Comparison of ENCODE assay signal across 12 mouse cellular contexts in the genomic region with DNA sequence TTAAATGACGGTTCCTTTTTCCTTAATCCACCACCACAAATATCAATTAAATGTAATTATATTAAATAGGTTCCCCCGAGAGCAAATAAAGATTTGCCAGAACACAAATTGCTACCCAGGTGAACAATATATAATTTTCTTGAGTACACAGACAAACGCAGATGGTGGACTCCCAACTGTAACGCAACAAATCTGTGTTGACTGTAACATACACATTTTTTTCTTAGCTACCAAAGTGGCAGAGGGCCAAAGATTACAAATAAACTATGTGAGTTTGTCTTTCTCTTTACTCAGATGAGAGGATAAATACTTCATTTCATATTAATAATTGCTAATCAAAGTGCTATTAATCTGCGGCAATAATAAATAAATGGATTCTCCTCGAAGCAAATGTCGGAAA.
"Had no signal": no experiment of that assay in that cellular context is flagged by ENCODE, and none has a peak within 500 bp of the region (broad histone marks: within the 10 kb centered on the region; RNA-seq: fewer than 3 reads in every experiment).

No protein-coding gene starts in this region.

- H3K27me3 ChIP-seq: liver, embryonic 15.5 days; midbrain, embryonic 13.5 days; neural tube, embryonic 15.5 days had no signal

- H3K4me1 ChIP-seq: liver, embryonic 15.5 days; midbrain, embryonic 13.5 days; neural tube, embryonic 15.5 days had no signal

- H3K9me3 ChIP-seq: liver, embryonic 15.5 days; midbrain, embryonic 13.5 days; neural tube, embryonic 15.5 days had no signal

- H3K4me3 ChIP-seq: left cerebral cortex, adult 2 months; liver, embryonic 15.5 days; midbrain, embryonic 13.5 days; neural tube, embryonic 15.5 days had no signal

- DNase-seq: kidney, adult 9 months; lung, postnatal 36 days; right cerebral cortex, adult 18-20 months; right cerebral cortex, postnatal 25 days; thymus, adult 2 months; thymus, postnatal 25 days had no signal

- ATAC-seq: intestine, postnatal 0 days; midbrain, embryonic 13.5 days had no signal

- H3K27ac ChIP-seq: left cerebral cortex, adult 2 months; liver, embryonic 15.5 days; midbrain, embryonic 13.5 days; neural tube, embryonic 15.5 days had no signal

- H3K9ac ChIP-seq: liver, embryonic 15.5 days; midbrain, embryonic 13.5 days; neural tube, embryonic 15.5 days had no signal

- H3K36me3 ChIP-seq: liver, embryonic 15.5 days; midbrain, embryonic 13.5 days; neural tube, embryonic 15.5 days had no signal

- H3K4me2 ChIP-seq: liver, embryonic 11.5 days; liver, embryonic 15.5 days; midbrain, embryonic 13.5 days; neural tube, embryonic 15.5 days had no signal
